Mouse (Mus musculus) spleen, adult 2 months (tissue): ENCODE results near the gene Rassf5. TPM values are rescaled to one million over a fixed set of nuclear protein-coding genes. Genes with fewer than 3 reads are reported as not detected.

Source experiments
- DNase-seq, 2 experiments: peaks; one replicate each; pipeline versions ENCODE4 v3.0.0 to v3.0.0-alpha.2; 2012 to 2021; ENCODE audit warnings: low spot score in 2 of 2, low read depth in 1 of 2
- H3K27ac ChIP-seq: fragments of 200-500 bp; 2 replicates; pipeline ENCODE4 v1.5.1; 2012; ENCODE audit warnings: low read length, inconsistent platforms; ENCODE audit not compliant: insufficient read depth
- H3K27me3 ChIP-seq: fragments of 200-500 bp; 2 replicates; pipeline ENCODE4 v1.6.1; 2012; ENCODE audit warnings: mild to moderate bottlenecking, moderate library complexity, low read length, inconsistent platforms; ENCODE audit not compliant: control insufficient read depth, insufficient read depth
- H3K36me3 ChIP-seq: fragments of 200-500 bp; 2 replicates; pipeline ENCODE4 v1.6.1; 2012; ENCODE audit warnings: mild to moderate bottlenecking, low read length, inconsistent platforms; ENCODE audit not compliant: control insufficient read depth, insufficient read depth
- H3K4me1 ChIP-seq: fragments of 200-500 bp; 2 replicates; pipeline ENCODE4 v1.6.1; 2011; ENCODE audit warnings: inconsistent platforms; ENCODE audit not compliant: control insufficient read depth, insufficient read depth, insufficient read length
- H3K4me3 ChIP-seq: fragments of 200-500 bp; 2 replicates; pipeline ENCODE4 v1.5.1; 2011; ENCODE audit warnings: mild to moderate bottlenecking, inconsistent platforms; ENCODE audit not compliant: insufficient read depth, insufficient read length; ENCODE audit errors: extremely low read depth
- CTCF ChIP-seq: fragments of 200-500 bp; IDR thresholded peaks from 2 replicates; pipeline ENCODE4 v1.5.1; 2011; ENCODE audit warnings: mild to moderate bottlenecking, inconsistent platforms; ENCODE audit not compliant: insufficient read depth, insufficient read length, insufficient replicate concordance; ENCODE audit errors: extremely low read depth
- POLR2A ChIP-seq: fragments of 200-500 bp; IDR thresholded peaks from 2 replicates; pipeline ENCODE4 v1.6.1; 2011; ENCODE audit warnings: low read depth, low read length, inconsistent platforms
- WGBS: fragments of 180-500 bp; shearing (Covaris S2); methylation state at CpG from one replicate; pipeline ENCODE4 v1.1.7; 2018; 5-methylcytosine and 5-hydroxymethylcytosine counted together
- polyA plus RNA-seq: library from polyadenylated mRNA; depleted of rRNA; stranded (reverse); fragments of >200 nt; gene quantifications from 2 replicates; pipeline ENCODE4 v1.2.3, GENCODE M21; 2012

Rassf5 gene
- polyA plus RNA-seq, 1 experiment: 40.4 TPM

DNA sequence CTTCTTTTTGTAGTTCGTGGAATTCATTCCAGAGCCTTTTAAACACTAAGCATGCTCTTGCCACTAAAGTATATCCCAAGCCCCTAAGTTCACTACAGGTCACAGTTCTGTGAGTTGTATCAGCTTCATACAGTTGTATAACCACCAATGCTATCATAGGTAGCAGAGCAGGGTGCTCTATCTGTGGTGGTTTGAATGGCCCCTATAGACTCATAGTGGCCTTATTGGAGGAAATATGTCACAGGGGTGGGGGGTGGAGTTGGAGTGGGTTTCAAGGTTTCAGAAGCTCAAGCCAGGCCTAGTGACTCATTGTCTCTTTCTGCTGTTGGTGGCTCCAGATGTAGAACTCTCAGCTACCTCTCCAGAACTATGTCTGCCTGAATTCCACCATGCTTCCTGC, 102.6 kb downstream of the Rassf5 start:
- WGBS: 72% methylated on average over 1 of the region's 1 CpGs
- H3K27me3 ChIP-seq: no peaks in the 10 kb centered on the region
- peaks cover 8% of the 10 kb centered on the region for H3K4me1 ChIP-seq
- no peak overlapping the region for H3K4me3 ChIP-seq
- H3K27ac ChIP-seq: no peak overlapping the region
- no peaks in the 10 kb centered on the region for H3K36me3 ChIP-seq
- DNase-seq: no peak
- TF ChIP-seq CTCF (no peak), POLR2A (no peak)

DNA sequence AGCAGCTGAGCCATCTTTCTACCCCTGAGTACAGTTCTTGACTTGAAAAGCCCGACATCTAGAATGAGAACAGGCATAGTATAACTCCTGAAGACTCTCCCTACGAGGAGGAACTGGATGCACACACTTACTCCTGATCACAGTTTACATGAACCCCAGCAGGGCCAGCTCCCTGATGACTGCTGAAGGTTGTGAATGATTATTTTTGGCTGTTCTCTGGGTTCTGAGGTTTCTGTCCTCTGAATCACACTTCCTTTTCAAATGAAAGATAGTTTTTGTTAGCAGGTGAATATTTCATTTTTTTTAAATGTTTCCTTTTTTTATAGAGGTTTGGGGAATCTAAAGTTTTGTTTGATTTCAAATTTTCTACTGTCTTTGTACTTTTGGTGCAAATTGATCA, 103.6 kb downstream of the Rassf5 start:
- TF ChIP-seq CTCF (no peak), POLR2A (no peak)
- H3K27me3 ChIP-seq: no peaks in the 10 kb centered on the region
- 18% methylated on average over 2 of the region's 2 CpGs for WGBS
- H3K4me1 ChIP-seq: peaks cover 8% of the 10 kb centered on the region
- H3K4me3 ChIP-seq: no peak overlapping the region
- DNase-seq: no peak
- H3K27ac ChIP-seq: no peak overlapping the region
- H3K36me3 ChIP-seq: no peaks in the 10 kb centered on the region

DNA sequence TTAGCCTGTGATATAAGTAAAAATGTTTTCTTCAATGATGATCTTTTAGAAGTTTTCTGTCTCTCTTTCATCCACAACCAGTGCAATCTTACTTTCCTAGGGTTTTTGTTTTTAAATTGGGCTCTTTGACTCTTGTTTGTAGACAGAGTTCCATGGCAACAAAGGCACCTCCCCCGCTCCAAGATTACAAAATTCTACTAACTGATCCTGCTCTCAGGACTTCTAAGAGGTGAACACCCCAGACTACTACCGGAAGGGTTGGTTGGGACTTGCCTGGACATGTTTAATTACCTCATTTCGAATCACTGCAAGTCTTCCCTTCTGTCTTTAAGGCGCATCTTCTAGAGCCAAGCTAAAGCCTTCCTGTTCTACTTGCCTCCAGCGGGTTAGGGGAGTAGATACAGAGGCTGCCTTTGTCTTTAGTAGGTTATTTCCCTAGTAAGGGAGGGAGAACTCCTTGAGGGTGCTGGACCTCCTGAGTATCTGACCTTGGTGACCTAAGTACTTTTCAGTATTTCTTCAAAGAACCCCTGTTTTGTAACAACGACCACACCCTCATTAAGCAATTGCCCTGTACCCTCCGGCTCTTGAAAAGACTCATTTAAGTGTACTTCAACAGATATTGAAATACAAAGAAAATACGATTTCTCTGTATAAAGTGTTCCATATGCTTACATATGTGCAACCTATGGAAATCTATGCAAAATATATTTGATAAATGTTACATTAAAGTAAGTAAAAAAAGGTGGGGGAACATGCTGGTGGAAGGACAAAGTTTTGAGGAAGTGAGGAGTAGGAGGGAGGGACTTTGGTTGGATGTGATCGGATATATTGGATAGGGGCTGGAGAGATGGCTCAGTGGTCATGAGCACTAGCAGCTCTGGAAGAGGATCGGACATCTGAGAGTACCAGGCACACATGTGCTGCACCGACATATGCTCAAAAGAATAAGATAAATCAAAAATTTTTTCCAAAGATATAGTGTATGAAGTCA, 105.7 kb downstream of the Rassf5 start:
- H3K4me3 ChIP-seq: 0 out of 2 replicates have a peak overlapping the region, but pooled peaks have one; percentile 85
- H3K27ac ChIP-seq: peak overlapping the region; percentile 81; the same call in 1 of the 2 replicates
- no peaks in the 10 kb centered on the region for H3K27me3 ChIP-seq
- DNase-seq: no peak
- TF ChIP-seq POLR2A: no peak
- TF ChIP-seq CTCF: no peak
- H3K36me3 ChIP-seq: no peaks in the 10 kb centered on the region
- WGBS: 71% methylated on average over 11 of the region's 11 CpGs
- H3K4me1 ChIP-seq: peaks cover 18% of the 10 kb centered on the region

DNA sequence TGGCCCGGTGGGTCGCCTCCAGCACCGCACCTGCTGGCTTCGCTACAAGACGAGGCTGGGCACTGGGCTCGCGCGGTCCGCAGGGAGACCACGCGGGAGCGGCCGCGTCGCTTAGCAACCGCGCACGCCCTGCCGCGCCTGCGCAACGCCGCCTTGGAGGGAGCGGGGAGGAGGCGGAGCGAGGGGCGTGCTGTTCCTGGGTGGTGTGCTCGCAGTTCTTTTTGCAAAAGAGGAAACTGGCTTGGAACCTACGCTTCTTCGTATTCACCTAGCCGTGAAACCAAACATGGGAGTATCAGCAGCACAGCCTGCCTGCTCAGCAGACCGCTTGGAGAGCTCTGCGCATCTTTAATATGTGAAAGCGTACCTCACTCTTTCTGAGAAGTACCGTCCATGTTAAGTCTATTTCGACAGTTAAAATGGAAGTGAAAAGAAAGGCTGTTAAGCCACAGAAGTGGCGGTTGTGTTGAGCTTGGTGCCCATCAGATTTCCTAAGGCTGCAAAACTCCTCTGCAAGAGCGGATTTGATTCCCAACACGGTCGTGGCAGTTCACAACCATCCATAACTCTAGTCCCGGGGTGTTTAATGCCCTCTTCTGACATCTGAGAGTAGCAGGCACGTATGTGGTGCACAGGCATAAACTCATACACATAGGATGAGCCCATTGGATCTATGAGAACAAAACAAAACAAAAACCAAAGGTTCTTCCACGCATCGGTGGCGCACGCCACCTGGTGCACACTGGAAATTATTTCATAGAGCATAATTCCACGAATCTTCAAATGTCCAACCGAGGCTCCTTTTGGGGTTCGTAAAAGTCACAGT, 106.7 kb downstream of the Rassf5 start, which contains the start of gene Dyrk3:
Gene Dyrk3 (minus strand): TSS at position 150 of the 826 bp plus-strand sequence.
- under 1% methylated on average over 48 of the region's 49 CpGs for WGBS
- TF ChIP-seq CTCF (peak; percentile 22; the same call in 1 of the 2 replicates), POLR2A (peak; percentile 69)
- peak within 1 kb of the TSS; percentile 85 for H3K4me3 ChIP-seq
- H3K4me1 ChIP-seq: peaks cover 18% of the 10 kb centered on the region
- no peaks in the 10 kb centered on the region for H3K27me3 ChIP-seq
- peak; percentile 84 to 90 for DNase-seq
- no peaks in the 10 kb centered on the region for H3K36me3 ChIP-seq
- H3K27ac ChIP-seq: peak within 1 kb of the TSS; percentile 81

DNA sequence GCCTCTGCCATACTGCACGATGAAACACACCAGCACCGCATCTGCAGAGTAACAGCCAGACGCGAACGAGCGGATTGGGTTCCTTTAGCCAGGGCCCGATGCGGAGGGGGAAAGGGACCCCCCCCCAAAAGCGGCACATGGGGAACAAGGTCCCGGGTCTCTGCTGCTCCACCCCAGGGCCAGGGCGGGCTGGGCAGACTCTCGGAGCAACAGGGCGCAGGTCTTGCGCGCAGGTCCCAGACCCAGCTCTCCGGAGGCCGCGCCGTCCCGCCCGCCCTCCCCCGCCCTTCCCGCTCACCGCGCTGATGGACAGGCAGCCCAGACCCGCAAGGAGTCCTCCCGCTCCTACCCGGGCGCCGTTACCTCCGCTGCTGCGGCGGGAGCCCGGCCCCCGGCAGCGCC, 107.3 kb downstream of the Rassf5 start:
- Histone ChIP-seq H3K36me3 (no peaks in the 10 kb centered on the region), H3K4me3 (peak overlapping the region; percentile 85), H3K27me3 (no peaks in the 10 kb centered on the region), H3K4me1 (peaks cover 18% of the 10 kb centered on the region), H3K27ac (no peak overlapping the region)
- no peak for TF ChIP-seq CTCF
- no peak for TF ChIP-seq POLR2A
- under 1% methylated on average over 36 of the region's 36 CpGs for WGBS
- DNase-seq: peak in 1 of 2 experiments; percentile 17

DNA sequence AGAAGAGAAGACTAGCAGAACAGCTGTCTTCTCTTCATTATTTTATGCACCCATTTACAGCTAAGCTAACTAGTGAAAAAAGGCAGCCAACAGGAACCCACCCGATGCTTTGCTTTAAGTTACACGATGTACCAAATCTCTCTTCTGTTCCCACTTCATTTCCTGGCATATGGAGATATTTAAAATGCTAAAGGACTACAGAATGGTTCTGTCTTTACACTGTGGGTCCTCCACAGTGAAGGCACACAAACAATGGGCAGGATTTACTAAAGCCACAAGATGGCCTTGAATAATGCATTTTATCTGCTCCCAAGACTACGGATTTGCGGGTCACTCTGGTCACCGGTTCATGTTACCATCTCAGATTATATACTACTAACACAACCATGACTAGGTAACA, 107.9 kb downstream of the Rassf5 start:
- 34% methylated on average over 5 of the region's 5 CpGs for whole genome bisulfite sequencing
- H3K4me3 ChIP-seq: no peak overlapping the region
- H3K27me3 ChIP-seq: no peaks in the 10 kb centered on the region
- TF ChIP-seq CTCF (no peak), POLR2A (no peak)
- DNase-seq: no peak
- H3K4me1 ChIP-seq: peaks cover 18% of the 10 kb centered on the region
- H3K36me3 ChIP-seq: no peaks in the 10 kb centered on the region
- H3K27ac ChIP-seq: no peak overlapping the region
